Mouse (Mus musculus) CH12F3 (cell line): Measurements from ENCODE around the gene Osbp2.

ENCODE experiments used
- in situ Hi-C: fragments of 300-500 bp; cut with MboI; formaldehyde crosslinking; loops from 2 replicates; pipeline ENCODE4 v1.14.3; 2020; ENCODE audit warnings: low sequenced_read_pairs

The Osbp2 gene

DNA sequence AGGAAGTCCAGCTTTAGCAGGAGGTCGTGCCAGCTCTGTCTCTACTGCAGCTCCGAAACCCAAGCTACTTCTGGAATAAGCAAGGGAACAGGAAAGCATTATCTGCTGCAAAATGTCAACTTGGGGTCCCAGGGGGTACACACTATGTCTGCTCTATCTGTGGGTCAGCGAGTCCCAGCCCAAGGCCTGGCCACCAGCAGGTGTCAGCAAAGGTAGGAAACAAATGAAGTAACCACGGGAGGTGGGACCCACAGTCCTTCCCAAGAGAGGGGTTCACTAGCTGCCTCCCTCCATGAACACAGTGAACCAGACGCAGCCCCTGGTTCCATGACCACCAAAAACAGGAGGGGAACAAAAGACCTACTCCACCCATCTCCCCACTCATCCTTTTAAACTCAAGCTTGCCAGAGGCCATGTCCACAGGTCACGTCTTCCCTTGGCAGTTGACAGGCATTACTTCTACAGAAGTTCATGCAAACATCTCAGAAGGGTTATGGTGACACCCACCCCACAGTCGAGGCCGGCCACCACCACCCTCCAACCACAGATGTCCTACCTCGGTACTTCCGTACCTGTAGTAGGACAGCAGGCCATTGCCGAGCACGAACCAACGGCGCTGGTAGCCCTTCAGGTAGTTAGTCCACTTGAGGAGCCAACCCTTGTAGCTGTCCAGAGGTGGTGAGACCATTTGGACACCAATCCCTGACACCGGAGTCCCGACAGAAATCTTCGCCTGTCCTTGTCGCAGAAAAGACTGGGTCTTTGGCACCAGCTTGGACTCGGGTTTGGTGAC lies 846 bp downstream of the Osbp2 start:
- in situ Hi-C loops = no loop called here

DNA sequence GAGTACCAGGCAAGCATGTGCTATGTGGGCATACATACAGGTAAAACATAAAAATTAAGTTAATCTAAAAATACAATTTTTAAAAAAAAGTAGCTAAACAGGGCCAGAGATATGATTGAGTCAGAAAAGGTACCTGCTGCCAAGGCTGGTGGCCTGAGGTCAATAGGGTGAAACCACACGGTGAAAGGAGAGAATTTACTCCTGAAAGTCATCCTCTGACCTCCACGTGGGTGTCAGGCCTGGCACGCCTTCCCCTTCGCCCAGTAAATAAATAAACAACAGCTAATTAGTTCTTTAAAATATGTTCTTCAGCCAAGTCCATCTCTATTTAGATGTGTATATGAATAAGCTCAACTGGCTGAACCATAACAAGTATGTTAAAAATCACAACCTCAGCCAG lies 3.3 kb downstream of the Osbp2 start:
- in situ Hi-C loops = no loop called here

DNA sequence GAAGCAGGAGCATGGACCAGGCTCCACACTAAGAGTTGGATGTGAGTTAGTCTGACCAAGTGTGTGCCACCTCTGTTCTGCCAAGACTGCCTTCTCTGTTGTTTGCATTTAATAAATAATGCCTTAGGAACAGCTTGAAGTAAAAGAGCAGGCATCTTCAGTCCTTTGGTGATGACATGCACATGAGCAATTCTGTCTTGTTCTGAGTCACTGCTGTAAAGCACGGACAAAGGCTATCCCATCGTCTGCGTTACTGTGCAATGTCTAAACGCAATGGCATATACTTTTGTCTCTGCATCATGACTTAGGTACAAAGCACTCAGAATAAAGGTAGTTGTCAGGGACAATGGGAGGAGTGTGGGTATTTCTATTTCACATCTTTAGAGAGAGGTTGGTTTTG lies 3.9 kb downstream of the Osbp2 start:
- in situ Hi-C loops = no loop called here

DNA sequence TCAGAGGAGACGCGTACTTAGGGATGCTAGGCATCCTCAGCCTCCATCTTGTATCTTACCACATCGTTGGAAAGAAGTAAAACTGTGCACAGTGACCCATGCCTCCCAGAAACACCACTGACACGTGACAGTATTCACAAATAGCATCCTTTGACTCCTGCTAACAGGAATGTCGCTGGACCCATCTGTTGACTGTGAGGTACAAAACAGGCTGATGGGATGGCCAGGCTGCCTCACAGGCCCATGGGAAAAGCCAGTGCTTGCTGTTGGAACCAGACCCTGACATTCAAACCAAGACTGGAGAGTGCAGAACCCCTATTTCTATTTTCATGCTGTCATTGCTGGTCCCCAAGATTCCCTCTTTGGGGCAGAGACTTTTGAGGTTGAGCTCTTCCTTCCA lies 5.8 kb downstream of the Osbp2 start:
- in situ Hi-C loops = no loop called here

DNA sequence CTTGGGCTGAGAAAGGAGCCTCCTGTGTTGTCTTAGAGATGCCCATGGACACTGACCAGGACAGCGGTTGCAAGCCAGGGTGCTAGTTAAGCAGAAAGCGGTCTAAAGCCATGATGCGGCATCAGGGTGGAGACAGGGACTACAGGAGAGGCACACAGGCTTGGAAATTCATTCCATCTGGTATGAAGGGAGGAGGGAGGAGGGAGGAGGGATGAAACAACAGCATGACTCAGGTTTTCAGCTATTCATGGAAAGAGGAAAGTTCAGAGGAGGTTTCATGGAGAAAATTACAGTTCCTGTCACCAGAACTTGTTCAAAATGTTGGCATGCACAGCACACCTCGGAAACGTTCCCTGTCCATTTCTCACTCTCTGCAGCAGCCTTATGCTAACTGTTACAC lies 7.9 kb downstream of the Osbp2 start:
- in situ Hi-C loops = no loop called here

DNA sequence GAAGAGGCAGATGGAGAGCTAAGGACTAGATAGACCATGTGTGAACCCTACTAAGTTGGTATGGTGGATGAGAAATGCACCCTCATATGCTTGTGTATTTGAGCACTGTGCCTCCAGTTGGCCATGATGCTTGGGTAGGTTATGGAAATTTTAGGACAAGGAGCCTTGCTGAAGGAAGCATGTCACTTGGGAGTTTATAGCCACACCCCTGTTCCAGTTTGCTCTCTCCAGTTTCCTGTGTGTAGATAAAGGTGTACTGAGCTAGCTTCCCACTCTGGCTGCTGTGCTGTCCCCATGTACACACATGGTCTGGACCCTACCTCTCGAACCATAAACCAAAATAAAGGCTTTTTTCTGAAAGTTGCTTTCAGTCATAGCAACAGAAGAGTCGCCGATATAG lies 9.5 kb downstream of the Osbp2 start:
- in situ Hi-C loops = no loop called here

DNA sequence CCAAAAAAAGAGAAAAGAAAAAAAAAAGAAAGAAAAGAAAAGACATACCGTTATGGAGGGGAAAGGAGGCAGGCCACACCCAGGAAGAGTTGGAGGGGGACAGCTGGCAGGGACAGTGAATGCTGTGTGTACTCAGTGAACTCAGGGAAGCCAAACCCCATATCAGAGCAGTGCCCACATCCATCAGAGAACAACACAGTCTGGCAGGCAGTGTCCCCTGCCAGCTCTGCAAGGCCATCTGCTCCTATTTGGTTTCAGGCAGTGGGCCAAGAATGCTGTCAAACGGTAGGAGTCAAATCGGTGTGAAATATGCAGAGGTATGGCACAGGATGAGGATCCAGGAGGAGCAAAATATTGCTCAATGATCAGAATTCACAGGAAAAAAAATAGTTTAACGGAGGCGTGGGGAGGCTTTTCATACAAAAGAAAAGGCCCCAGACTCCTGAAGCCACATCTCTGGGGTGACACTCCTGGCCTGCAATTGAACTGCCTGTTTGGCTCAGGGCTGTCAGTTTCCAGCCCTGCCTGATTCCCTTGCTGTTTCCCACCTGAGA lies 10.1 kb downstream of the Osbp2 start:
- in situ Hi-C loops = no loop called here

DNA sequence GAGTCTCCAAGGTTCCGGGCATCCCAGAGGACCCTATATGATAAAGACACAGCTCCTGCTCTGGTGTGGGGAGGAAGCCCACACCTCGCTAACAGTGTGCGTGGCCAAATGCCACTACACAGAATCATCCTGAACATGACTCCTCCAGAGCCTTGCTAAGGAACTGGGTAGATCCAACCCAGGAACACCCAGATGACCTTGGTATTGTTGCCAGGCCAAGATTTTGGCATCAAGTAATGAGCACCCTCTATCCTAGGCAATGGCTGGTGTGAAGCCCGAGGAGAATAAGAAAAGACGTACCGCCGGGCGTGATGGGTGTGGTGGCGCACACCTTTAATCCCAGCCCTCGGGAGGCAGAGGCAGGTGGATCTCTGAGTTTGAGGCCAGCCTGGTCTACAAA lies 10.7 kb downstream of the Osbp2 start:
- in situ Hi-C loops = no loop called here

DNA sequence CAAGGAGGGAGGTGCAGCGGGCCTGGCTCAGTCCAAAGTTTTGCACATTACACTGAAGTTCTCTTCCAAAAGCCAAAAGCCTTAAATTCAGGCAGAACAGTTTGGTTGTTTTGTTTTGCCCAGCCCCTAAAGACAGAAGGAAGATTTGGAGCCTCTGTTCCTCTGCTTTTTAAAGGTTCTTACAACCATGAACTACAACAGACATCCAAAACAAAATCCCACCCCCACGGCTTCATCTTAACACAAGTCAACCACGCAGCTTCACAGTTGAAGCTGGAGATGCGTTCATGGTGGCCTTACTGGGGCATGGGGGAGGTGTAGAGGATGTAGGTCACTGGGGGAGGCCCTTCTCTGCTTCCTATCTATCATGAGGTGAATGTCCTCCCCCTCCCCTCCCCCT lies 11.8 kb downstream of the Osbp2 start:
- in situ Hi-C loops = no loop called here

DNA sequence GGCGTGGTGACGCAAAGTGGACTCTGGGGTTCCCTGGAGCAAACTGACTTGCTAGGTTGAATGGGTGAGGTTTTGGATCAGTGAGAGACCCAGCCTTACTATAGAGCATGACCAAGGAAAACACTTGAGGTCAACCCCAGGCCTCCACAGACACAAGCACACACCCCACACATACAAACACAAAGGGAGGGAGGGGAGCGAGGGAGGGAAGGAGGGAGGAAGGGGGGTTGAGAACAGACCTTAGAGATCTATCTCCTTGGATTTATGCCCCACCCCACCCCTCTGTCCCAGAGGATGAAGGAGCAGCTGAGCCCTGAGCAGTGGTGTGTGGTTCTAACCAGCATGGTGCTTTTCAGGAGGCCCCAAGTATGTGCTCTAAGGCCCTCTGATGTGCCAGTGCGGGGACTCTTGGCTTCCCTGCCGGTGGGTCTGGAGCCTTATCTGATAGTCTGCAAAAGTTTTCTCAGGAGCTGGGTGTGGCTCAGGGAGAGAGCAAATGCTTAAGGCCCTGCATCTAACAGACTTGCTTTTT lies 12.9 kb downstream of the Osbp2 start:
- in situ Hi-C loops = no loop called here

DNA sequence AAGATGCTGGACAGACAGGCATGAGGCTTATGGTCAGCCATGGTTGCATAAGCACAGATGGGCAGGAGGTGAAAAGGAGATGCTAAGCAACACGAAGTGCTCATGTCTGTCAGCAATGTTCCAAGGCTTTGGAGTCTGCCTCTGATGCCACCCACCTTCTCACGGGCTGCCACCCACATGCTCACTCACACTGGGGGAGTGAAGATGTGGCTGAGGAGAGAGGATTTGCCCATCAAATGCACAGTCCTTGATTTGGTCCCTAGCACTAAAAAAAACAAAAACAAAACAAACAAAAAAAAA lies 13.4 kb downstream of the Osbp2 start:
- in situ Hi-C loops = no loop called here

DNA sequence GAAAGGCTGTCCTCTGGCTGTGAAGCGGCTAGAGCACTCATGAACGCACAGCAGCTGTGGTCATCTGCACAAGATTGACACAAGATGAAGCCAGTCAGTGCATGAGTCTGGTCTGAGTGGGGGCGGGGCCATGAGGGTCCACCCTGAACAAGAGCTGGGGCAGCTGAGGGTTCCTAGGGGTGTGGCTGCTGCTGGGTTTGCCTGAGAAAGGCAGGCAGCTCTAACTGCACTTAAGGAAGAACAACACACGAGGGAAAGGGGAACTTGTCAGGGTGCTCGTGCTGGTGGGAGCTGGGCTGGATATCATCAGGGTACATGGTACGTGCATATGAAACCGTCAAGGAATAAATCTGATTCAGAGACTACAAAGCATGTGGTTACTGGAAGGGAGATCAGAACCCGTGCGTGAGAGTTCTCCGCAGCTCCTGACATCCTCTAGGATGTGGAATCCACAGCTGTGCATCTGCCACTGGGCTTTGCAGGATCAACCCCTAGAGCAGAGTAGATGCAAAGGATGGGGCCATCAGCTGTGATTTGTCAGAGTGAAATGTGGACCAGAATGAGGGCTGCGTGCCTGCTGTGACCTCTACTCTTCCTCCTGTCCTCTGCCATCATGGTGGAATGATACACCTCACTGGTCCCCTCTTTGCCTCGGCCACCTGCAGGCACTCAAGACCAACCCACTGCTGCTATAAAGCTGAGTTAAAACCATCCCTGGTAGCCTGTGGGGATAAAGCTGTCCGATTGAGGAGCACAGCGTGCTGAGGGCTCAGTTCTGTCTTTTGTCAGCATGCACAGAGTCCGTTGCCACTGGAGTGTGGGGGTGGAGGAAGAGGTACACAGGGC lies 14.0 kb downstream of the Osbp2 start:
- in situ Hi-C loops = no loop called here

DNA sequence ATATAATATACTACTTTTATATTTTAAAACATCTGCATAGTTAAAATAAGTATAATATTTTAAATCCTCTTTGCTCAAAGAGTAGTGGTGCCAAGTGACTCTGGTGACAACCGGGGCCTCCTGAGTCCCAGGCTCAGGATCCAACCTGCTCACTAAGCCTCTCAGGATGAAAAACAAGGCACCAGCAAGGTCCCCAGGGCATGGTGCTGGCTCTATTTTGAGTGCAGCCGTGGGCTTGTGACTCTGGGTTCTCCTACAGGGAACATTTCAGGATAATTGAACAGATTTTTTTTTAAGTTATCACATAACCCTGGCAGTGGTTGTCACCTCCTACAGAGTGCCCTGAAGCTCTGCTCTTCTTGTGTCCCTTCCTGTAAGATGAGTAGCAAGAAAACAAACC lies 17.4 kb downstream of the Osbp2 start:
- in situ Hi-C loops = no loop called here

DNA sequence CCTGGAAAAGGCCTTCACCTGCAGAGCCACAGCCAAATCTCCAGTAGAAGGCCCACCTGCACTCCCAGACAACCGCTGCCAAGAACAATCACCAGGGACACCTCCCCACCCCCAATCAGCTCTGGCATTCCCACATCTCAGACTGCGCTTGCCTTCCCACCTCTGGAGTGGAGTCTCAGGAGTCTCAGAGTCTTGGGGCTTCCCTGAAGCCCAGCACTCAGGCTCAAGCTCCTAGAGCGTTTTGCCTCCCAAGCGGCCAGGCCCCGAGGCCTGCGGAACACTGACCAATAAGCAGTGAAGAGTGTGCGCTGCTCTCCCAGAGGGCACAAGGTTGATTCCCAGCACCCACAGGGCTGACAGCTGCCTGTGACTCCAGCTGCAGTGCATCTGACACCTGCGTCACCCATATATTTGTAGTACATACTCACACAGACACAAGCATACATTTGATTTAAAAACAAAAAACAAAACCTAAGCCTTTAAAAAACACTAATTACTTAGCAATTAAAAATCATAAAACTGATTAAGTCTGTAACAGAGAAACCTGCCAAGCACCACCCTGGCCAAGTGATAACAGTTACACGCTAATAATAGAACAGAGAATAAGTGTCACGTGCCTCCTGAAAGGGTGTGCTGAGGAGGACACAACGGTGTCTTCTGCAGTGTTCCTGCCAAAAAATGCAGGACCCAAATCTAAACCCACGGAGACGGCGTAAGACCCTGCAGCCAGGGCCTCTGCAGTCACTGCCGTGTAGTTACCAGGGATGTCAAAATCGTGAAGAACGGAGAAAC lies 19.6 kb downstream of the Osbp2 start:
- in situ Hi-C loops = no loop called here

DNA sequence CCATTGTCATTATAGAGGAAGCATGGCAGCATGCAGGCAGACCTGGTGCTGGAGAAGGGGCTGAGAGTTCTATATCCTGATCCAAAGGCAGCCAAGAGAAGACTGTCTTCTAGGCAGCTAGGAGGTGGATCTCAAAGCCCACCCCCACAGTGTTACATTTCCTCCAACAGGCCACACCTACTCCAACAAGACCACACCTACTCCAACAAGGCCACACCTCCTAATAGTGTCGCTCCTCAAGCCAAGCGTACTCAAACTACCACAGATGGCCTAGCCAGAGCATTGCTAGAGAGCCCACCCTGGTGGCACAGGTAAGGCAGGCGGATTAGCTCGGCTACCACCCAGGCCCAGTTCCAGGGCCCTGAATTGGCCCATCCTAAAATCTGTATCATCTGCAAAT lies 28.4 kb downstream of the Osbp2 start:
- in situ Hi-C loops = no loop called here

DNA sequence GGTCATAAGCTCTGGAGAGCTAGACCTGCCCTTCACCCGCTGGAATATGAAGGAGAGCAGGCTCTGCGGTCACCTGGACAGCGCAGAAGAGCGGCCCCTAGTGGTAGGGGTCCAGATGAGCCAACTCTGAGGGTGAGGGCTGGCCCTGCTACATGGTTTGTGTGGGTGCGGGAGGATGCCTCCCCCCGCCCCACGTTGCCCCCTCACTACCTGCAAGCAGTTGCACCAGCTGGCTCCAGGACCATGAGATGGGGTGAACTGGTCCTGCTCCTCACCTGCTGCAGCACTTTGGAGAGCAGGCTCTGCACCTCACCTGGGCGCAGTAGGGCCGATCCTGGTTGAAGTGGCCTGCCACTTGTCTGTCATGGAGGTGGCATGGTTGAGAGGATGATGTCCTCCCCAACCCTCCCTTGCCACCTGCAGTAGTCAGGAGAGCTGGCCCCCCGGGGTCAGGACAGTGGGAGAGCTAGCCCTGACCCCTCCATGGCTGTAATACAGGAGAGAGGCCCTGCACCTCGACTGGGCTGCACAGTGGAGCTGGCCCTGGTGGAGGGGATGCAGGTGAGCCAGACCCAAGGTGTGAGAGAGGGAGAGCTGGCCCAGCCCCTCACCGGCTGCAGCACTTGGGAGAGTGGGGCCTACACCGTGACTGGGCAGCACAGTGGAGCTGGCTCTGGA lies 29.1 kb downstream of the Osbp2 start:
- in situ Hi-C loops = no loop called here

DNA sequence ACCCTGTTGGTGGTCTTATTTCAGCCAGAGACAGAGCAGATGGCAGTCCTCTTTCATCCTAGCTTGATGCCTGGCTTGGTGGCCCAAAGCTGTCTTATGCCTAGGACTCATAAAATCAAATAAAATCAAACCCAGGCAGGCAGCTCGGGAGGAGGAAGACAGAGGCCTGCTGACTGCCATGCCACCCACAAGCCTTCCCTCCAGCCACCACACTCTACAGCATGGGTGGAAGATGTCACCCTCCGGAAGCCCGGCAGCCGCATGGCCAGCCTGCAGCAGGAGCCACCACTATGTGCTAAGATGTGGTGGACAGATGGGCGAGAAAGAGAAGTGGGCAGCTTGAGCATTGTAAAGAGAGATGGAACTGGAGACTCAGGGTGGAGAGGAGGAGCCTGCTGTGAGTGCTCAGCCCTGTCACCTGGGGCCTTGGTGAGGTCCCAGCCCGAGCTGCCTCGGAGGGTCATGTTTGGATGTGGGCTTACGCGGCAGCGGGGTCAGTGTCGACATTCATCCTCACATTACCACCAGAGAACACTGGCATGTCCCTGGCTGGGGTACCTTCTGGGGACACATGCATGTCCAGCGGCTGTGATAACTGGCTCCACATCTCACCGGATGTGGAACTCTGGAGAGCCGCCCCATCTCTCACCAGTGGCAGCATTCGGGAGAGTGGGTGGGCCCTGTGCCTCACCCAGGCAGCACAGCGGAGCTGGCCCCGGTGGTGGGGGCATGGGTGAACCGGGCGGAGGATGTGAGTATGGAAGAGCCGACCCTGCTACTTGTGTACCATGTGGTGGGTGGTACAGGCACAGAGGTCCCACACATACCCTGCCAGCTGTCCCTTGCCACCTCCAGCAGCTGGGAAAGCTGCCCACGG lies 29.9 kb downstream of the Osbp2 start:
- in situ Hi-C loops = no loop called here

DNA sequence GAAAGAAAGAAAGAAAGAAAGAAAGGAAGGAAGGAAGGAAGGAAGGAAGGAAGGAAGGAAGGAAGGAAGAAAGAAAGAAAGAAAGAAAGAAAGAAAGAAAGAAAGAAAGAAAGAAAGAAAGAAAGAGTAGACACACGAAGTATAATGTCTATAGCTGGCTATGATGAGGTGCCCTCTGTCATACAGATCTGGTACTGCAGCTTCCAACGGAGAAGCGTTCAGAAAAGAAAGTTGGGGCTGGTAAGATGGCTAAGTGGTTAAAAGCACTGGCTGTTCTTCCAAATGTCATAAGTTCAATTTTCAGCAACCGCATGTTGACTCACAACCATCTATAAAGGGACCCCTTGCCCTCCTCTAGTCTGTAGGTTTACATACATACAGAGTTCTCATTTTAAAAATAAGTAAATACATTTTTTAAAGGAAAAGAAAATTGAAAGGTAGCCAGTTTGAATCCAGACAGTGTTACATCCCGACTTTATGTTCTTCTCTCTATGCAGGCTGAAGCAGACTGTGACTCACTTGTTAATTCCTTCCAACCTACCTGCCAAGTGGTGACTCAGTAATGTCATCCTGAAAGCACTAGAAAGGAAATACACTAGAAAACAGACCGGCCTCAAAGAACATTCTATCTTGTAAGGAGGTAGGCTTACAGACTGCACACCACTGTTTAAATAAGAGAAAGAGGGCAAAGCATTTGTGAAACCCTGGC lies 31.4 kb downstream of the Osbp2 start:
- in situ Hi-C loops = no loop called here

DNA sequence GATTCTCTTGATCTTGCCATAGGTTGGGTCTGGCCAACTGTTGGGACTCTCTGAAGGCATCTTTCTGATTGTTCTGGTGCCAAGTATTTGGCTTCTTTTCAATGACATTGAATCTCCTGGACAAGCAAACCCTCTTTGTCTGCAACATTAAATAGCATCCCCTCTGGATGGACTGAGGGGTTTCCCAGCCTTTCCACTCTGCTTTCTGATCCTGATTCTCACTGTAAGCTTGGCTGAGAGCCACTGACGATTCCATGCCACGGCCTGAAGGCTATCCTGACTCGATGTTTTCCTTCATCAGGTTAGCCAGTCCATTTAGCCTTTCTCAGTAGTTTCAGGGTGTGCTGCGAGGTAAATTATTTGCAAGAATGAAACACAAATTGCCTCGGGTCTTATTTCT lies 34.0 kb downstream of the Osbp2 start:
- in situ Hi-C loops = no loop called here
